Mouse (Mus musculus) layer of hippocampus, postnatal 36 days (tissue): ENCODE results near the gene Tbl1x. TPM values are rescaled to one million over a fixed set of nuclear protein-coding genes. Genes with fewer than 3 reads are reported as not detected.

Source experiments
- DNase-seq, 2 experiments: peaks; one replicate each; pipeline ENCODE4 v3.0.0; 2022
- total RNA-seq, 2 experiments: library from RNA; stranded (reverse); gene quantifications; 2 replicates each; pipeline ENCODE4 v1.2.3; 2021

Gene Tbl1x
- total RNA-seq, 2 experiments from 2014 or later = 30.5 to 31.9 TPM

DNA sequence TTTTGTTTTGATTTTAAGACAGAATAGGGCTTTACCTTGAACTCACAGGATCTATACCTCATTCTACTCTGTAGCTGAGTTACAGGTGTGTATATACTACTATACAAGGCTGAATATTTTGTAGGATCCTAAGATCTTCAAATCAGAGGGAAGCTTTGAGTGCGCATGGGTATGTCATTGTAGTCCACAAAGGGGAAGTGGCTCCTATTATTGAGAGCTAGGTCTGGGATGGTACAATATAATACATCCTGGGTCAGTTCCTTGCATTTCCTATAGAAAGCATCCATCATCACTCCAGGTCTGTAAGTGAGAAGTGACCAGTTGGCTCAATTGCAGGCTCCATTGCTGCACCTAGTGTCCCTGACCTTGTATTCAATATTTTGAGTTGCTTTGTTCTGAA is 102.2 kb downstream of the Tbl1x start:
- no peak for DNase-seq

- no peak for DNase-seq
These were observed 105.0 kb downstream of the Tbl1x start for GRCm38 (mm10) chrX:77615735-77616293.

DNA sequence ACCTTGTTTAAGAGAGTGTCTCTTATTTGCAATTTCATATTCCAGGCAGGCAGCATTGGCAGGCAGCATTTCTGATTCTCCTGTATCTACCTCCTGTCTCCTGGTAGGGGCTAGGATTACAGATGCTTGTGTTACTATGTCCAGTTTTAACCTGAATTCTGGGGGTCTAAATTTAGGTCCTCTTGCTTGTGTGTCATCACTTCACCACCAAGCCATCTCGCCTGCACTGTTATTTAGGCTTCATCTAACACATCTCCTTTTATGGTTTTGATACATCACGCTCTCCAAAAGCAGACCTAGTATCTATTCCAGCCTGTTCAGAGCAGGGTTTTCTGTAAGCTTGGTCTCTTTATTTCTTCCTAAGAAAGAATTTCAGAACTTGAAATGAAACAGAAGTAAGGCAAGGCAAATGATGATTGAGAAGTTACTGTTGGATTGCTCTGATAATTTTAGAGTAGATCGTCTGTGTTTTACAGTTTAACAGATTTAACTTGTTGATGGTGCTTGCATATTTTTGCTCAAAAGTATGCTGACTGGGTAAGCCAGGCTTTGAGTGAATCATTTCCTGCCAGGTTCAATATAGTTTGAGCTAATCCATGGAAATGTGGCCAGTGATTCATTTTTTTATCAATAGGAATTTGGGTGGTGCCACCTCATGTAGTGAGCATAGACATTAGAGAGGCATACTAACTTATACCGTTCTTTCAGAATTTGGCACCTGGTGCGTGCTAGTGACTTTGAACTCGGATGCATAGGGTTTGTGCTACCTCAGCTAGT is 106.7 kb downstream of the Tbl1x start:
- no peak for DNase-seq

- DNase-seq = no peak
These were observed 119.6 kb downstream of the Tbl1x start for GRCm38 (mm10) chrX:77630439-77630838.

DNA sequence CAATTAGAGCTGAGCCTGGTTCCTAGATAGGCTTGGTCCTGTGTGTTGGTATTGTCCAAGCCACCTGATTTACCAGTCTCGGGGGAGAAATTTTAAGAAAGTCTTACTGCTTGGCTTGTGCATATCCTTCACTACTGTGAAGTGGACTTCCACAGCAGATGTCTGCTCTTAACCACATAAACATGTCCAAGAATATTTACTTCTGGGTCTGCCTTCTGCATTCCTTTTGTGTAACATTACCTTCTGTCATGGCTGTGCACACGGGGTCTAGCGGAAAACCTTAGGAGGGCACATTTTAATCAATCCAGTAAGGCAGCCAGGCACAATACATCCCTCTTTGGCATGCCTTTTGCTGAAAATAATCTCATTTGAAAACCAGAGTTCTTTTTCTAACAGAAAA is 125.7 kb downstream of the Tbl1x start:
- DNase-seq = no peak

DNA sequence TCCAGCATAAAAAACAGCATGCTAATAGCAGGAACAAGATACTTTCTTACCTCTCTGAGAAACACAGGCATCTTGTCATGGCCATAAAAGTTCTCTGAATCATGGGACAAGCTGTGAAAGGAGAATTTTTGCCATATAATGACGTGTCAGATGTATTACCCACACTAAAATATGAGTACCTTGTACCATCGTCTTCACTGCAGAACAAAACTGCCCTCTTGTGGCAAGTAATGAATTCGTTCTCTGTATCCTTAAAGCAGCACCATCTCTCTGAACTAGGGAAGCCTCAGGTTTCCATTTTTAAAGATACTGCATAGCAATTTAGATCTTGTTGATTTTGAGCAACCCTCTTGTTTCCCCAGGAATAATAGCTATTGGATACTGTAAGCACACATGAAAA is 127.3 kb downstream of the Tbl1x start:
- peak in 1 of 2 experiments; percentile 14 for DNase-seq

- no peak for DNase-seq
These were observed 129.5 kb downstream of the Tbl1x start for GRCm38 (mm10) chrX:77640301-77640700.

DNA sequence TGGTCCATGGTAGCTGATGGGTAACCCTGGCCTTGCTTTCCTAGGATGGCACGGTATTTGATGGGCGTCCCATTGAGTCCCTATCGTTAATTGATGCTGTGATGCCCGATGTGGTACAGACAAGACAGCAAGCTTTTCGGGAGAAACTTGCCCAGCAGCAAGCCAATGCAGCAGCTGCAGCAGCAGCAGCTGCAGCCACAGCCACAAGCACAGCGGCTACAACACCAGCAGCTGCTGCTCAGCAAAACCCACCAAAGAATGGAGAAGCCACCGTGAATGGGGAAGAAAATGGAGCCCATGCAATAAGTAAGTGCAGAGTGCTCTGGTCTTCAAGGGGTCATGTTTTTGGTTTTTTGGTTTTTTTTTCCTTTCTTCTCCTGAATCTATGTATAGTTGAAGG is 135.4 kb downstream of the Tbl1x start:
- no peak for DNase-seq

DNA sequence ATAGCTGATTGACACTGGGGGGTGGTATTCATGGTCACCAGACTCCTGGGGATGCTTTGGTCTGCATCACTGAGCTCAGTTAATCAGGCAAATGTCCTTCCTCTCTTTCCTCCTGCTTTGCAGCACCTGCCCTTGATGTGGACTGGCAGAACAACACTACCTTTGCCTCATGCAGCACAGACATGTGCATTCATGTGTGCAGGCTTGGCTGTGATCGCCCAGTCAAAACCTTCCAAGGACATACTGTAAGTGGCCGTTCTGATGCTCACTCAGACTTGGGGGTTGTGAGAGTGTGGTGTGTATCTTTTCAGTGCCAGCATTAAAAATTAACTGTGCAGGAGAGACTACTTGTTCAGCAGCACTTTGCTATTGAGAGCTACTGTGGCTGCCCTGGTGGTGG is 139.4 kb downstream of the Tbl1x start:
- DNase-seq = no peak

DNA sequence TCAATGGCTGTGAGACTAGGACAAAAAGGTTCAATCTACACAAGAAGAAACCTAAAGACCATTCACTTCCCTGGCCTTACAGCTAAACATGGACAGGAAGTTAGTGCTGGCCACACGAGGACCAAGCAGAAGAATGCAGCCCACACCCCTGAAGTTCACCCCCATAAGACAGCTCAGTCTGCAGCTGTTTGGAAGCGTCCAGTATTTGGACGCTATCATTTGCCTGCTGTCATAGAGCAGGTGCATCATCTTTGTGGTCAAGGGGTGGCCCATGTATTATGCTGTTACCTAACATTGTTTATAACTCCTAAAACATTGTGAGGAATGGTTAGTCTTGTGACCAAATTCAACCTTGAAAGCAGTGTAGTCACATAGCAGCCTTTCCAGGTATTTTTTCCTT is 151.2 kb downstream of the Tbl1x start:
- DNase-seq = no peak

DNA sequence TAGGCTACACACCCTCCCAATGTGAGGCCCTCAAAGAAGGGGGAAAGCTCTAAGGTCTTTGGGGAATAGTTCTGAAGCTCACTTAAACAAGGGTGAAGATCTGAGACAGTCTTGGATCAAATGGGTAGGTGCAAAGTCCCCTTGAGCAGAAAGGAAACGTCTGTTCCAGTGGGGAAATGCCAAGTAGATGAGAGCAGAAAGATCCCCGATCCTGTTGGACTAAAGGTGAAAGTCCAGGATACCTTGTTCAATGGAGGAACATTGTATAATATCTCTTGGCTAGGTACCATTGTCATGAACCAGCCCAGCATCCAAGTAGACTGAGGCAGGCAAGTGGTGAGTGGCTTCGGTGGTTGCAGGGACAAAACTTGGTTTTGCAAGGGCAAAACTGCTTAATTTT is 152.5 kb downstream of the Tbl1x start:
- no peak for DNase-seq

GRCm38 (mm10) chrX:77665030-77665429 is 154.2 kb downstream of the Tbl1x start:
- no peak for DNase-seq

DNA sequence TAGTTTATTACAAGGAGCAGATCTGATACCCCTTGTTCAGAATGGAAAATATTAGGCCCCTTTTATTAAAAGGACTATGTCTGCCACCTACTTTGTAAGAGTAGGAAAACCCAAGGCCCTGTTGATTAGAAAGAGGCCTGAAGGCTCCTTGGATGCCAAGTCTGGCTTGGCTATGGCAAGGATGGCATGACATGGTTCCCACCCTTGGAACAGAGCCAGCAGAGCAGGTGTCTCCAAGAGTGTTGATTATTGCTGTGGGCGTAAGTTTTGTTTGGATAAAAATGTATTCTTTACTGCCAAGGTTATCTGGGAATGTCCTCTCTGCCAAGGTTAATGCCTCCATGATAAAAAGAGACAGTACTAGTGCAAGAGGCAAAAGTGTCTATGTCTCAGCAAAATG is 156.1 kb downstream of the Tbl1x start:
- no peak for DNase-seq

GRCm38 (mm10) chrX:77667441-77667840 is 156.6 kb downstream of the Tbl1x start:
- DNase-seq = no peak

- no peak for DNase-seq
These were observed 159.2 kb downstream of the Tbl1x start for GRCm38 (mm10) chrX:77669779-77670550.
